In genomic region chr7:97300914-97301313, GRCm38 (mm10) we compare ENCODE assay signal across 12 mouse cellular contexts.
"Had no signal": no experiment of that assay in that cellular context is flagged by ENCODE, and none has a peak within 500 bp of the region (broad histone marks: within the 10 kb centered on the region; RNA-seq: fewer than 3 reads in every experiment).

No protein-coding gene starts in this region.

- H3K9ac ChIP-seq: kidney, embryonic 15.5 days; limb, embryonic 15.5 days; liver, embryonic 13.5 days; neural tube, embryonic 13.5 days; stomach, embryonic 15.5 days had no signal

- DNase-seq: kidney, postnatal 14 days; layer of hippocampus, postnatal 36 days; liver, embryonic 13.5 days; lung, adult 18-20 months; retina, postnatal 1 day; thymus, postnatal 36 days had no signal

- ATAC-seq: midbrain, embryonic 16.5 days had no signal

- H3K9me3 ChIP-seq: kidney, embryonic 15.5 days; limb, embryonic 15.5 days; liver, embryonic 13.5 days; midbrain, embryonic 10.5 days; neural tube, embryonic 13.5 days; stomach, embryonic 15.5 days had no signal

- H3K27me3 ChIP-seq: kidney, embryonic 15.5 days; limb, embryonic 15.5 days; liver, embryonic 13.5 days; neural tube, embryonic 13.5 days; stomach, embryonic 15.5 days had no signal

- H3K4me3 ChIP-seq: kidney, embryonic 15.5 days; limb, embryonic 15.5 days; liver, embryonic 13.5 days; midbrain, embryonic 10.5 days; neural tube, embryonic 13.5 days; stomach, embryonic 15.5 days had no signal

- H3K27ac ChIP-seq: kidney, embryonic 15.5 days; limb, embryonic 15.5 days; liver, embryonic 13.5 days; midbrain, embryonic 10.5 days; neural tube, embryonic 13.5 days; stomach, embryonic 15.5 days had no signal

- H3K4me1 ChIP-seq: kidney, embryonic 15.5 days; limb, embryonic 15.5 days; midbrain, embryonic 10.5 days; neural tube, embryonic 13.5 days; stomach, embryonic 15.5 days had no signal
